Mouse (Mus musculus) neural tube, embryonic 10.5 days (tissue): Measurements from ENCODE around the gene Cdc26.

ENCODE experiments used
- DNase-seq: peaks from one replicate; pipeline ENCODE4 v3.0.0-alpha.2; 2017; ENCODE audit warnings: low spot score; ENCODE audit errors: extremely low spot score

Gene Cdc26

GRCm38 (mm10) chr4:62361997-62362396 lies 46.4 kb downstream of the Cdc26 start:
- no peak for DNase-seq

- DNase-seq: no peak
Measured at GRCm38 (mm10) chr4:62361571-62361970, 46.9 kb downstream of the Cdc26 start.

GRCm38 (mm10) chr4:62360805-62361455 lies 47.5 kb downstream of the Cdc26 start:
- DNase-seq: no peak

GRCm38 (mm10) chr4:62360088-62360804 lies 48.2 kb downstream of the Cdc26 start, which contains the start of the genes Fkbp15 and Slc31a1:
TSS of gene Fkbp15 (minus strand) at chr4:62360548.
TSS of gene Slc31a1 (plus strand) at chr4:62360727.
- DNase-seq: peak; percentile 97

- DNase-seq: no peak
Measured at GRCm38 (mm10) chr4:62359256-62359775, 49.1 kb downstream of the Cdc26 start.

- DNase-seq: no peak
Measured at GRCm38 (mm10) chr4:62357631-62358148, 50.8 kb downstream of the Cdc26 start.

DNA sequence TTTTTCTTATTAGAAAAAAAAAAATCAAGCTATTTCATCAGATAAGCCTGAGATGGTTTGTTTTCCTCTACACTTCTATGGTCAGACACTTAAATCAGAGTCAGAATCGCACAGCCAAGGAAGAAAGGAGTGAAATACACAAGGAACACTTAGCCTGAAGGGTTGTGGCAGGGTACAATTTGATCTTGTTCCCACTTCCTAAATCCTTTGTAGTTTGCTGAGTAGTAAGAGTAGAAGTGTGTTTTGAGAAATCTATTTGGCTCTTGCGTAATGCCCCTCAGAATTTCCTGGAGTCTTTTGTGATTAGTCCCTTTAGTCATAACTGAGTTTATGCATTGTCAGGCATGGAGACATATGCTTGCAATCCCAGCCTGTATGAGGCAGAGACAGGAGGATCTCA lies 59.1 kb downstream of the Cdc26 start:
- no peak for DNase-seq

DNA sequence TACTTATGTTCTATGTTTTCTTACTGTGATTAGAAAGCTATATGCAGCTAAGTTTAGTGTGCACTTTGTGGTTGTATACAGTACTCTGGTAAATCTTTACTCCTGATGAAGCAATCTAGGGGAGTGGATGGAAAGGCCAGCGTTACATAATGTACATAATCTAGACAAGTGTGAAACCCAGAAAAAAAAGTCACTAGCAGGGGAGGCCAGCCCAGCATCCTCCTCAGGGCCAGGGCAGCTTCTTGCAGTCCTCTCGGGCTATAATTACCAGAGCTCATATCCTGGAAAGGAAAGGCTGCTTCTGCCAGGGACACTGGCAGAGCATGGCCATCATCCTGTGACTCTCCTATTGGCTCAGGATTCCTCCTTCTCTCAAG lies 60.1 kb downstream of the Cdc26 start:
- no peak for DNase-seq

GRCm38 (mm10) chr4:62347605-62348328 lies 60.7 kb downstream of the Cdc26 start:
- DNase-seq: no peak

- no peak for DNase-seq
Measured at GRCm38 (mm10) chr4:62345827-62346226, 62.6 kb downstream of the Cdc26 start.

- DNase-seq: no peak
Measured at GRCm38 (mm10) chr4:62344000-62344399, 64.4 kb downstream of the Cdc26 start.

DNA sequence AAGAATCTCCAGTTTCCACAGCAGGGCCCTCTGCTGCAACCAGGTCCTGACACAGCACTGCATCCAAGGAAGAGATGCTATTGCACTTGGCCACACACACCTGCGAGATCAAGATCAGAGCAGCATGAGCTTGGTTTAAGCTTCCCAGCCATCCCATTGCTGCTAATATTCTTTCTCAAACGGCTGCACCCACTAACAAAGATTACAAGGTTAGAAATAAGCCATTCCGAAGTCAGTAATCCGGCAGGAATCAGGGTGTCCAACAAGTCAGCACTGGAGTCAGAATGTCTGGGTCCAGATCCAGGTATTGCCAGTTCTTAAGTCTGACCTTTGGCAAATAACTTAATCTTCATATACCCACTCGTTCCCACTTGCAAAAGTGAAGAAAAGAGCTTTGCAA lies 69.9 kb downstream of the Cdc26 start:
- no peak for DNase-seq
